Mouse (Mus musculus) G1E (cell line): Measurements from ENCODE around the gene Fezf1.

Experiments used
- CTCF ChIP-seq: IDR thresholded peaks from 2 replicates; pipeline ENCODE4 v1.5.1; 2012; ENCODE audit warnings: low read depth, low read length, inconsistent platforms, mixed read lengths
- GATA1 ChIP-seq: IDR thresholded peaks from 2 replicates; pipeline ENCODE4 v1.6.1; 2012; ENCODE audit warnings: borderline replicate concordance, low read length, inconsistent platforms, mixed read lengths
- TAL1 ChIP-seq: conservative IDR thresholded peaks from 2 replicates; pipeline ENCODE4 v1.6.1; 2012; ENCODE audit warnings: low read depth, low read length, inconsistent platforms, mixed read lengths

DNA sequence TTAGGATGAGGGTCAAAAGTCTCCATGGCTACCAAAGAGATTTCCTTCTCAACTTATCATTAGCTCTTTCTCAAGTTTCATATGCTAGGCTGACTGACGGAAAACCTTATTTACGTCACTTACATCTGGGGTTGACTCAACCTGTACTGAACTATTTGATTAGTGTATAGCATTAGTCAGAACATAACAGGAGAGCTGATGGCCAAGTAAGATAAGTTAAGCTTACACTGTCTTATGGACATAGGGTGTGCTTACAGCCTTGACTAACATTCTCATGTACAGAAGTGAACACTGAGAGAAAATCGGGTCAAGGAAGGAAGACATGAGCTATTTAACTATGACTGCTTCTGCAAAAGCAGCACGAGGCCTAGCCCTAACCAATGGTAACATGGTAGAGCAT, 40.6 kb upstream of the Fezf1 start:
- TF ChIP-seq CTCF (no peak), TAL1 (no peak), GATA1 (no peak)
